Mouse (Mus musculus): Measurements from ENCODE around the gene Cd46. TPM values are rescaled to one million over a fixed set of nuclear protein-coding genes. Genes with fewer than 3 reads are reported as not detected.

The Cd46 gene
- total RNA-seq (2015; ENCODE audit: low replicate concordance) = 12.3 and 33.1 TPM in 2 replicates
- total RNA-seq (2017; ENCODE audit: low replicate concordance) = 5.9 and 13.7 TPM in 2 replicates

GRCm38 (mm10) chr1:195092220-195092720 is at the start of gene Cd46:
Gene Cd46, minus strand, starts transcription at chr1:195092249.
- peak; percentile 93 for ATAC-seq (replicated peaks; ENCODE audit: low FRiP score, poor library complexity, severe bottlenecking)

- no peak for ATAC-seq (replicated peaks; ENCODE audit: low FRiP score, poor library complexity, severe bottlenecking)
Measured at GRCm38 (mm10) chr1:195132070-195132469, 40.0 kb upstream of the Cd46 start.

GRCm38 (mm10) chr1:195131675-195132015 is 39.6 kb upstream of the Cd46 start:
- ATAC-seq (replicated peaks; ENCODE audit: low FRiP score, poor library complexity, severe bottlenecking) = peak; percentile 30; the same call in 1 of the 2 replicates

GRCm38 (mm10) chr1:195130953-195131674 is 39.1 kb upstream of the Cd46 start, which contains the start of gene Cr1l:
Gene Cr1l, minus strand, starts transcription at chr1:195131586.
- peak; percentile 86 for ATAC-seq (replicated peaks; ENCODE audit: low FRiP score, poor library complexity, severe bottlenecking)

- 0 out of 2 replicates have a peak, but pooled peaks have one; percentile 22 for ATAC-seq (replicated peaks; ENCODE audit: low FRiP score, poor library complexity, severe bottlenecking)
Measured at GRCm38 (mm10) chr1:195130479-195130878, 38.4 kb upstream of the Cd46 start.

- ATAC-seq (replicated peaks; ENCODE audit: low FRiP score, poor library complexity, severe bottlenecking) = no peak
Measured at GRCm38 (mm10) chr1:195129867-195130266, 37.8 kb upstream of the Cd46 start.

- ATAC-seq (replicated peaks; ENCODE audit: low FRiP score, poor library complexity, severe bottlenecking) = peak; percentile 92
Measured at GRCm38 (mm10) chr1:195114414-195114813, 22.4 kb upstream of the Cd46 start.

GRCm38 (mm10) chr1:195113621-195114020 is 21.6 kb upstream of the Cd46 start:
- peak; percentile 86 for ATAC-seq (replicated peaks; ENCODE audit: low FRiP score, poor library complexity, severe bottlenecking)

- no peak for ATAC-seq (replicated peaks; ENCODE audit: low FRiP score, poor library complexity, severe bottlenecking)
Measured at GRCm38 (mm10) chr1:195100693-195101092, 8.6 kb upstream of the Cd46 start.

- ATAC-seq (replicated peaks; ENCODE audit: low FRiP score, poor library complexity, severe bottlenecking) = no peak
Measured at GRCm38 (mm10) chr1:195098004-195098403, 6.0 kb upstream of the Cd46 start.

- ATAC-seq (replicated peaks; ENCODE audit: low FRiP score, poor library complexity, severe bottlenecking) = peak; percentile 92
Measured at GRCm38 (mm10) chr1:195091699-195092219, 290 bp downstream of the Cd46 start.

GRCm38 (mm10) chr1:195082142-195082541 is 9.9 kb downstream of the Cd46 start:
- ATAC-seq (replicated peaks; ENCODE audit: low FRiP score, poor library complexity, severe bottlenecking) = no peak

GRCm38 (mm10) chr1:195040437-195040836 is 51.6 kb downstream of the Cd46 start:
- ATAC-seq (replicated peaks; ENCODE audit: low FRiP score, poor library complexity, severe bottlenecking) = peak; percentile 85

GRCm38 (mm10) chr1:195038386-195038785 is 53.7 kb downstream of the Cd46 start:
- no peak for ATAC-seq (replicated peaks; ENCODE audit: low FRiP score, poor library complexity, severe bottlenecking)

- ATAC-seq (replicated peaks; ENCODE audit: low FRiP score, poor library complexity, severe bottlenecking) = no peak
Measured at GRCm38 (mm10) chr1:195037985-195038384, 54.1 kb downstream of the Cd46 start.

- ATAC-seq (replicated peaks; ENCODE audit: low FRiP score, poor library complexity, severe bottlenecking) = no peak
Measured at GRCm38 (mm10) chr1:195037483-195037882, 54.6 kb downstream of the Cd46 start.

- no peak for ATAC-seq (replicated peaks; ENCODE audit: low FRiP score, poor library complexity, severe bottlenecking)
Measured at GRCm38 (mm10) chr1:195033941-195034340, 58.1 kb downstream of the Cd46 start.

- ATAC-seq (replicated peaks; ENCODE audit: low FRiP score, poor library complexity, severe bottlenecking) = peak; percentile 35; the same call in 1 of the 2 replicates
Measured at GRCm38 (mm10) chr1:195032738-195033137, 59.3 kb downstream of the Cd46 start.

GRCm38 (mm10) chr1:195031786-195032185 is 60.3 kb downstream of the Cd46 start:
- no peak for ATAC-seq (replicated peaks; ENCODE audit: low FRiP score, poor library complexity, severe bottlenecking)

- ATAC-seq (replicated peaks; ENCODE audit: low FRiP score, poor library complexity, severe bottlenecking) = no peak
Measured at GRCm38 (mm10) chr1:195027507-195027906, 64.5 kb downstream of the Cd46 start.

GRCm38 (mm10) chr1:195023848-195024247 is 68.2 kb downstream of the Cd46 start:
- ATAC-seq (replicated peaks; ENCODE audit: low FRiP score, poor library complexity, severe bottlenecking) = no peak

Data from erythroid progenitor cell, adult 5-6 weeks (primary cell).